Mouse (Mus musculus) B cell, adult (primary cell): ENCODE results near the gene Lcn11. TPM values are rescaled to one million over a fixed set of nuclear protein-coding genes. Genes with fewer than 3 reads are reported as not detected.

ENCODE experiments used
- total RNA-seq: library from RNA; stranded (reverse); gene quantifications from 4 replicates; pipeline ENCODE4 v1.2.4, GENCODE M21; 2023; ENCODE audit not compliant: inconsistent age

Lcn11 gene
- total RNA-seq, result not detected in 4 replicates

DNA sequence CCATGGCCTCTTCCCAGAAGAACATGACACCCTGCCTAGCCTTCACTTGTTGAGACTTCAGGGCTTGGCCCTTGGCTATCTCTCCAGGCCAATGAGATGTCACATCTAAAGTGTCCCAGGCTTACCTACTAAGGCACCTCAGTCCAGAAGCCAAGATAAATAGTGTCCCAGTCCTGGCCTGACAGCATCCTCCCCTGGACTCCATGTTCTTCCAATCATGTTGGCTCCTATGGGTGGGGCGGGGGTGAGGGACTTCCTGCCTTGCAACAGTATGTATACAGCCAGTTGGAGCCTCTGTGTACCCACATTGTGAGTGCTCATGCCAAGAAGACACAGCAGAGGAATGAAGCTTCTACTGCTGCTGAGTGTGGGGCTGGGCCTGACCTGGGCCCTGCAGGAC, at the start of gene Lcn11:
Gene Lcn11 (plus strand): TSS at position 301 of the 400 bp plus-strand sequence.

DNA sequence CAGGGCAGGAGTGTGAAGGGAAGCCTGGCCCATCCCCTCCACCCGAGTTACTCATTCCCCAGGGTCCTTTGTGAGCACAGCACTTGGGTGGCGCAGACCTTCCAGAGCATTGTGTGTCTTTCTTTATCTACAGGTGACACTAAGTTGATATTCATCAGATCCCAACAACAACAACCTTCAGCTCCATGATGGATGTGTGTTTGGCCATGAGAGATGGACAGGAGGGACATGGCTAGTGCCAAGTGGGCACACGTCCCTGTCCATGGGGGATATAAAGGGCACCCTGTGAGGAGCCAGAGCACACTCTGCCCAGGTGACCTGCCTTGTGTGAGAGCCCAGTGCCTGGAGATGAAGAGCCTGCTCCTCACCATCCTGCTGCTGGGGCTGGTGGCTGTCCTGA, 40.1 kb upstream of the Lcn11 start, which contains the start of gene Obp2b:
Gene Obp2b (plus strand): TSS at position 301 of the 400 bp plus-strand sequence.

DNA sequence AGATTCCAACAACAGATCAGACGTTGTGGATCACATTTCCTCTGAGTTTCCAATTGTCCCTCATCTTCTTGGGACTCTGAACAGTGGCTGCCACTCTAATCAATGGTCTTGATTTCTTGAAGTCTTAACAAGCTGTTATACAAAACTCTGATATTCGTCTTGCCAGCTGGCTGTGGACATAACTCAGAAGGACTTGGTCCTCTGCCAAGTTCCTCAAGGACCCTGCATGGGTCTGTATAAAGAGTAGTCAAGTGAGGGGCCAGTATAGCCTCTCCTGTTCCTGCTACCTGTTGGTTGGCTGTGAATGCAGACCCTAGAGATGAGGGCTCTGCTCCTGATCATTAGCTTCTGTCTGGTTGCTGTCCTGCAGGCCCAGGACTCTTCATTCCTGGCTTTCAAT, 11.5 kb upstream of the Lcn11 start, which contains the start of gene Lcn3:
Gene Lcn3 (plus strand): TSS at position 301 of the 400 bp plus-strand sequence.

DNA sequence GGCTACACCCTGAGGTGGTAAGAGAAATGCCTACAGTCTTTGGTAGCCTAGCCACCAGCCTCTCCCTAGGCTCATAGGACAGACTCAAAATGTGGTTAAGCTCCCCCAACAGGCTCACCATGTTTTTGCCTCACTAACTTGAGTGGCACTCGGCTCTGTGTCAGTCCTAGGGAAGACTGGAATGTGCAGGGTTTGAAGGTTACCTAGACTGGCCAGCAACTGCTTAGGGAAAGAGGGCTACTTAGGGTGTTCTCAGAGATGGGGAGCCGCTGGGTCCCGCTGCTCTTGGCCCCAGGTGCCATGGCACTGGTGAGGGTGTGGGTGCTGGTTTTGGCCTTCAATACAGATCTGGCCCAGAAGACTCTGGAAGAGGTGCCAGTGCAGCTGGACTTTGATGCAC, 5.1 kb downstream of the Lcn11 start, which contains the start of gene Gm13539:
Gene Gm13539 (plus strand): TSS at position 301 of the 400 bp plus-strand sequence.

DNA sequence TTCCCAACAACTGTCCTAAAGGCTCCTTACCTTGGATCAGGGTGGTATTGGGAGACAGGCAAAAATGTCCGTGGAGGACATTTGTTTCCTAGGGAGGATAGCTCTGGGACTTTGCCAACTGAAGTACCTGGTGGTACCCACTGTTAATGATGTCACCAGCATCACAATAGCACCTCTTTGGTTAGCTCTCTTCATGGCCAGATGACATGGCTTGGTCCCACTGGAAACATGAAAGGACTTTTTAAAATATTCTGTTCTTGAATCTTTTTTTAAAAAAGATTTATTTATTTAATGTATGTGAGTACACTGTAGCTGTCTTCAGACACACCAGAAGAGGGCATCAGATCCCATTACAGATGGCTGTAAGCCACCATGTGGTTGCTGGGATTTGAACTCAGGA, 38.9 kb downstream of the Lcn11 start, which contains the start of gene Glt6d1:
Gene Glt6d1 (minus strand): TSS at position 101 of the 400 bp plus-strand sequence.

DNA sequence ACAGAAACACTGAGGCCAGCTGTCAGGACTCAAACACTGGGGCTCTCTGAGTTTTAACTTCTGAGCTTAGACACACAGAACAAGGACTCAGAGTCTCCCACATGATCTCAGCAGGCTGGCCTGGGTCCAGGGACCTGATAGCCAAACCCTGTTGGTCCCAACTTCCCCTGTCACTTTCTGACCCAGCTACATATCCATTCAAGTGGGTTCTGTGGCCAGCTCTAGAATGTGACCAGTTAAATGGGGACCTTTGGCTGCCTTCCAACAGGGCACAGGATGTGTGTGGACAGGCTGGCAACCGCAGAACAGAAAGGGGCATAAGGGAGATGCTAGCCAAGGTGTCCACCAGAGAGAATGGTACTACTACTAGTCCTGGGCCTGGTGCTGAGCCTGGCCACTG, 46.0 kb downstream of the Lcn11 start, which contains the start of gene Lcn9:
Gene Lcn9 (plus strand): TSS at position 348 of the 400 bp plus-strand sequence.

Other genes with a start within 250 kb of the Lcn11 start
- gene Traf2, start 230.1 kb upstream of the Lcn11 start, total RNA-seq, result 48.8 to 61.5 TPM (median 56.4 TPM) in 4 replicates
- 111 to 137 TPM (median 123 TPM) in 4 replicates for gene Edf1, start 219.2 kb upstream of the Lcn11 start, total RNA-seq
- gene Mamdc4, start 202.2 kb upstream of the Lcn11 start, total RNA-seq, result 1.8 to 3.7 TPM (median 2.4 TPM) in 4 replicates
- gene Phpt1, start 201.8 kb upstream of the Lcn11 start, total RNA-seq, result 15.5 to 23.8 TPM (median 21.3 TPM) in 4 replicates
- gene Ajm1, start 195.3 kb upstream of the Lcn11 start, total RNA-seq, result 0.15 to 0.42 TPM (median 0.19 TPM) in 4 replicates
- gene Rabl6, start 168.5 kb upstream of the Lcn11 start, total RNA-seq, result 84.7 to 117 TPM (median 104 TPM) in 4 replicates
- not detected in 4 replicates for gene Ccdc183, start 159.3 kb upstream of the Lcn11 start, total RNA-seq
- gene Tmem141, start 155.0 kb upstream of the Lcn11 start, total RNA-seq, result 0.99 to 2.1 TPM (median 1.3 TPM) in 3 of 4 replicates, not detected in the other
- 4.0 to 8.2 TPM (median 6.6 TPM) in 4 replicates for gene Fcna, start 149.0 kb upstream of the Lcn11 start, total RNA-seq
- gene Lcn8, start 123.9 kb upstream of the Lcn11 start, total RNA-seq, result not detected in 4 replicates
- gene Lcn5, start 119.1 kb upstream of the Lcn11 start, total RNA-seq, result not detected in 4 replicates
- not detected in 4 replicates for gene Lcn6, start 100.2 kb upstream of the Lcn11 start, total RNA-seq
- not detected in 4 replicates for gene Lcn10, start 94.3 kb upstream of the Lcn11 start, total RNA-seq
- not detected in 4 replicates for gene Obp2a, start 77.0 kb upstream of the Lcn11 start, total RNA-seq
- 28.3 to 34.8 TPM (median 29.7 TPM) in 4 replicates for gene Bmyc, start 70.3 kb upstream of the Lcn11 start, total RNA-seq
- not detected in 4 replicates for gene Obp2b, start 40.0 kb upstream of the Lcn11 start, total RNA-seq
- gene Lcn3, start 11.4 kb upstream of the Lcn11 start, total RNA-seq, result not detected in 4 replicates
- not detected in 4 replicates for gene Gm13539, start 5.2 kb downstream of the Lcn11 start, total RNA-seq
- not detected in 4 replicates for gene Glt6d1, start 38.8 kb downstream of the Lcn11 start, total RNA-seq
- not detected in 4 replicates for gene Lcn9, start 46.1 kb downstream of the Lcn11 start, total RNA-seq
- gene Sohlh1, start 70.2 kb downstream of the Lcn11 start, total RNA-seq, result not detected in 4 replicates
- not detected in 4 replicates for gene Kcnt1, start 86.7 kb downstream of the Lcn11 start, total RNA-seq
- 33.8 to 58.3 TPM (median 44.4 TPM) in 4 replicates for gene Camsap1, start 206.3 kb downstream of the Lcn11 start, total RNA-seq
- 30.1 to 38.0 TPM (median 33.7 TPM) in 4 replicates for gene Ubac1, start 244.7 kb downstream of the Lcn11 start, total RNA-seq